Mouse (Mus musculus) cerebellum, adult 9-11 months (tissue): ENCODE measurements around the gene Zc3h7b.
A peak's percentile ranks its signal among the peaks of the same experiment; 100 is the strongest.

Experiments used
- DNase-seq: peaks from one replicate; pipeline ENCODE4 v3.0.0; 2022

Gene Zc3h7b

DNA sequence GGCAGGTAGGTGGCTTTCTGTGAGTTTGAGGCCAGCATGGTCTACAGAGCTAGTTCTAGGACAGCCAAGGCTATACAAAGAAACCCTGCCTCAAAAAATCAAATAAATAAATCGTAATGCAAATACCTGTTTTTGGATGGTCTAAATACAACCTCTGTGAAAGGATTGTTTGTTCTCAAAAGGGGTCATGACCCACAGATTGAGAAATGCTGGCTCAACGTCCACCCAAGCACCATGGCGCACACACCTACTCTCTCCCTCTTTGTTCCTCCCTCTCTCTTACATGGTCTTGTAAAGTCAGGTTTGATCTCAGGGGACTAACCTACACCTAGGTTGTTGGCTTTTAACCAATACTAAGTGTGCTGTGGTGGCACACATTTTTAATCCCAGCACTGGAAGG lies 77.8 kb downstream of the Zc3h7b start:
- DNase-seq: no peak

DNA sequence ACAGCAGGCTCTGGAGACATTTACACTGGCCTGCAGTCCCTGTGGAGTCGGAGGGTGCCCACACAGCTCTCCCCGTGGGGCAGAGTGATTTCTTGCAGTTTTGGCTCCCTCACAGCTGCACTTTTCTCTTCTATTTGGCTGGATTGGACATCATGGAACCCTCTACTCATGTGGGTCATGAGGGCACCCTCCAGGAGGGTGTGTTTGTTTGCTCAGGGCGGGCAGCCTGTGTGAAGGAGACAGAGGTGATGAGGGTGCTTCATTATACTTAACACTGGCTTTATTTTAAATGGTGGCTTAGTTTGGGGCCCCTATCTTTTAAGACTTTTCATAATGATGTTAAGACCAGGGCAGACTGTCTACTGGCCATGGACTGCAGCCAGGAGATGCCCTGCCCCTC lies 80.0 kb downstream of the Zc3h7b start:
- no peak for DNase-seq

DNA sequence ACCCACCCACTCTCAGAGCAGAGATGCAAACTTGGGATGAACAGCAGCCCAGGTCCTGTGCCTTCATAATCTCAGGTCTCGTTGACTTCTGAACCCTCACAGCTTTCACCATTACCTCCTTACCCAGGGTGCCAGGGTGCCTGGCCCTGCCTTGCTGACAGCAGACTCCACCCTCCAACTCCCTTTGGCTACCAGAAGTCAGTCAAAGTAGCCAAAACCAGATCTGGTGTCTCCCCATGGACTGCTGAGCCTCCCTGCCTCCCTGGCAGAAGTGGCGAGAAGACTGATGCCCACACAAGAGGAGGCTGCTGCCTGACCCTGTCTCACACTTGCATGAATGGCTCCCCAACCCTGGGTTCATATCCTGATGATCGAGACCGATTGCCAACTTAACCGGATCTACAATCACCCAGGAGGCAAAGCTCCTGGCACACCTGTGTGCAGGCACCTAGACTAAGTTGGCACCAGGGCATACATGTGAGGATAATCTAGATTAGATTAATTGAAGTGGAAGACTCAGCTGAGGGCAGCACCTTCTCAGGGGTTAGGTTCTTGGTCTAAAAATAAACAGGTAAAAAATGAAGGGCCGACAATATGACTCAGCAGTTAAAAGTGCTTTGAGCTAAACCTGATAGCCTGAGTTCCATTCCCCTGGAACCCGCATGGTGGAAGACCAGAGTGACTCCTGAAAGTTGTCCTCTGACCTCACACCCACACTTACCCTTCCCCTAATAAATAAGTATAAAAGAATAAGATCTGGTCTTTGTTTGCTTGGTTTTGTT lies 83.8 kb downstream of the Zc3h7b start:
- peak; percentile 25 for DNase-seq

DNA sequence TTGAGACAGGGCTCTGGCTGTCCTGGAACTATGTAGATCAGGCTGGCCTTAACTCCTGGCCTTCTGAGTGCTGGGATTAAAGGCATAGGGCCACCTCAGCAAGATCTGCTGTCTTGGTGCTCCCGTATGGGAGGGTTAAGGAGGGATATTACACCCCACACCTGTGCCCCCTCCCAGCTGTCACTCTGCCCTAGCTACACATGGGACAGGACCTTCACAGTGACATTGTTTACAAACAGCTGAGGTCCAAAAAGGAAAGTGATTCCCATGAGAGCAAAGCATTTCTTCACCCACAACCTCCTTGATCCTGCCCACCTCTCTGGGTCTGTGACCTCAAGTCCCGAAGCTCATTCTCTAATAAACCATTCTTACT lies 84.3 kb downstream of the Zc3h7b start:
- peak; percentile 20 for DNase-seq

DNA sequence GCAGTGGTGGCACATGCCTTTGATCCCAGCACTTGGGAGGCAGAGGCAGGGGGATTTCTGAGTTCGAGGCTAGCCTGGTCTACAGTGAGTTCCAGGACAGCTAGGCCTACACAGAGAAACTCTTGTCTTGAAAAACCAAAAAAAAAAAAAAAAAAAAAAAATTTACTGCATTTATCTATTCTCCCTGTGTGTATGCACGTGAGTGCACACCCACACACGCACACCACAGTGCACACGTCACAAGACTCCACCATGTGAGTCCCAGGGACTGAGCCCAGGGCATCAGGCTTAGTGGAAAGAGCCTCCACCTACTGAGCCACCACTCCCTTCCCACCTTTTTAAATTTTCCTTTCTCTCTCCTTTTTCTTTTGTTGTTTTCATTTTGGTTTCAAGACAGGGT lies 85.7 kb downstream of the Zc3h7b start:
- peak; percentile 24 for DNase-seq

DNA sequence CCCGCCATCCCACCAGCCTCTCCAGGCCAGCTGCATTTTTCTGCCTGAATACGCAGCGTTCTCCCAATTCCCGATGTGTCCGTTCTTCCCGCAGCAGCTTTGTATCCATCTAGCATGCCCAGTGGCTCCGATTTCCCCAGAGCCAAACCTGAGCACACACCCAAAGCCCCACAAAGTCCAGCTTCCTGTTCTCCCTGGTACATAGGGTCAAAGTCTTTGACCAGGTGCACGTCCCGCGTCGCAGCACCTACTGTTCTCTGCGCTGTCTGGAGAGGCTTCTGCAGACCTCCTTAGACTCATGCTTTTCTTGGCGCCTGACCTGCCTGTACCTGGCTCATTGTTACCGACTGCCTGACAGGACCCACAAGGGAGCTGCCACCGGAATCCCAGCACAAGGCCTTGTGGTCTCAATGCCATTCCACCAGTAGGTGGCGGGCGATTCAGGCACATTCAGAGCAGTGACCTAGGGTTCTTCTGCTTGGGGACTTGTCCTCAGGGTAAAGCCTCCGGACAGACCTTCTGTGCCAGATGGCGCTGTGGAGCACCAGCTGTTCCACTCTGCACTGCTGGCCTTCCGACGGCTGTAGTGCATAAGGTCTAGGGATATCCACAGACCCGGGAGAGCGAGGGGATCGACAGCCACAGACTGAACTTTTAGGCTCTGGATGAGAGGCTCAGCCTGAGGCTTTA lies 86.4 kb downstream of the Zc3h7b start:
- peak; percentile 93 for DNase-seq

DNA sequence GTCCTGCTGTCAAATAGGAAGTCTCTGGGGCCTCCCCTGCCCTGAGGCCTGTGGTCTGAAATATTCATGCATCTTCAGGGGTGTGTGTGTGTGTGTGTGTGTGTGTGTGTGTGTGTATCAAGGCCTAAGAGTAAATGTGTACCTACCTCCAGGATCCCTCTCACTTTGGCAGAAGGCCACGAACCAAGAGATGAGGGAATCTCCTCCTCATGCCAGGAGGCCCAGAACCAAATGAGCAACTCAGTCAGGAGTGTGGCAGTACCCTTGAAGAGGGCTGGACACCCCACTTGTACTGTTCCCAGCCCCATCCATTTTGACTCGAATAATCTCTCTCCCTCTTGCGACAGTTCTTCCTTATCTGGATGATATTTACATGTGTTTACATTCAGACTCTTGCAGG lies 87.4 kb downstream of the Zc3h7b start:
- peak; percentile 65 for DNase-seq

DNA sequence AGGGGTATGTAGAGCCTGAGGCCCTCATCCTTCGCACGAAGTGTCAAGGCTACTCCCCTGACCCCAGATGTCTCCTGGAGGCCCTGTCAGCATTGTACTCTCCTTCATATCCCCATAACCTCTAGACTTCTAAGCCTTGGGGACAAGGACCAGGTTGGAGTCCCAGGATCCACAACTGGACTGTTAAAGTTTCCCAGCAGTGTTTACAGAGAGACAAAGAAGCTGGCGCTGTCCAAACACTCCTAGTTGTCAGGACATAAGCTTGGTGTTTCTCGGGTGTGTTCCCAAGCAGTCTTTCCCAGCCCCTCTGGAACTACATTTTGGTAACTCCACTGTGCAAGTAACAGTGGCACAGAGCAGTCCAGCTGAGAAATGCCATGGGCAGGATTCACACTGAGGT lies 88.6 kb downstream of the Zc3h7b start:
- peak; percentile 24 for DNase-seq

DNA sequence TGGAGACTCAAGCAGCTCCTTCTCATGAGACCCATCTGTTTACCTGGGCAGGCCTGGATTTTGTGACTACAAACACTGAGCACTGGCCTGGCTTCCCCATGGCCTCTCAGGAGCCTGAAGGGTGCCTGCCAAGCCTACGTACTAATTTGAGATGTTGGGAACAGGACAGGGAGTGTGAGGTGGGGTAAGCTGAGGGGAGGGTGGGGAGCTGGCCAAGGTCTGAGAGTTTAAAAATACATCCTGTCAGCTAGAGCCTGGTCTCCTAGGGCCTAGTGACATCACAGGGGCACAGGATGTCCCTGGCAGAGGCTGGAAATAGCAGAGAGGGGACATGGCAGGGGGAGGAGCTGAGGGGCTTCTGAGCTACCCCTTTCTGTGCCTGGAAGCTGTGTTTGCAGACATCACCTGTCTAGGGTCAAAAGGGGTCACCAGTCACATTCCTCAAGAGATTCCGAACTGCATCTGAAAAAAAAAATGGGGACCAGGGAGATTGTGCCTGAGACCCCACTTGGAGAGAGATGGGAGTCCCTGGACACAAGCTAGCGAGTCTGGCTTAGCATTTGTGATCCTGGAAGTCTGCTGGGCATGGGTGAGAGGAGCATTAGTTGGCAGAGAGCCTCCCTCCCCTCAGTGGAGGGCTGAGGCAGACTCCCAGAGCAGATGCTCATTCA lies 89.4 kb downstream of the Zc3h7b start:
- DNase-seq: peak; percentile 70

DNA sequence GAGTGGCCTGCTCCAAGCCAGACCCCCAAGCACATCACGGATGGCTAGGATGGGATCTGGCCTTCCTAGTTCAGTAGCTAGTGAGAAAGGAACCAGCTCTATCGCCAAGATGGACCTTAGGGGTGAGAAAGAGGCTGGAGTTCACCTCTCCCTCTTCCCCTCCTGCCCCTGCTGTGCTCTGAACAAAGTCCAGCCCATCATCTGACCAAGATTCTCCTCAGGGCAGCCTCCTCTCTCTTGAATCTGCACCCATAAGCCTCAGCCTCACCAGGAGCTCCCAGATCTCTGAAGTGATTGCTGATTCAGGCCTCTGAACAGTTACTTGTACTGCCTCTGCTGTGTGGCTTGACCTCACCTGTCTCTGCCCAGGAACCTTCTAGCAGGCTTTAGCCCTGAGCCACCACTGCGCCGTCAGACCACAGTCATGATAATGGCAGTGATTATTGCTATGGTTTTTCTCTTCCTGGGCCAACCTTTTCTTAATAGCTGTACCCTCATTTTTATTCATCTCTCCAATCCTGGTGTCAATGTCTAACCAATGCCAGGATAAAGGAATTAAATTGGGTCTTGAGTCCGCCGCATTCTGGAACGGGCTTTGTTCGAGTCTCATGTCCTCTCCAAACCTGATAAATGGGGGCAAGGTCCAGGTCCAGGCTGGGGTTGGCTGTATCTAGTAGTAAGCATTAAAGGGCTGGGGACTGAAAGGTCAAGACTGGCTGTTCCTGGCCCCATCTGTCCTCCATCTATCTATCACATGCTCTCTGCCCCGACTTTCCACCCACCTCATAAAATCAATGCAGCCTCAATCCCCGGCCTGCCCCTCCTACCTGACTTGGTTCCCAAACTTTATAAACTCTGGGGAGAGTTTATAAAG lies 90.4 kb downstream of the Zc3h7b start:
- DNase-seq: peak; percentile 55

DNA sequence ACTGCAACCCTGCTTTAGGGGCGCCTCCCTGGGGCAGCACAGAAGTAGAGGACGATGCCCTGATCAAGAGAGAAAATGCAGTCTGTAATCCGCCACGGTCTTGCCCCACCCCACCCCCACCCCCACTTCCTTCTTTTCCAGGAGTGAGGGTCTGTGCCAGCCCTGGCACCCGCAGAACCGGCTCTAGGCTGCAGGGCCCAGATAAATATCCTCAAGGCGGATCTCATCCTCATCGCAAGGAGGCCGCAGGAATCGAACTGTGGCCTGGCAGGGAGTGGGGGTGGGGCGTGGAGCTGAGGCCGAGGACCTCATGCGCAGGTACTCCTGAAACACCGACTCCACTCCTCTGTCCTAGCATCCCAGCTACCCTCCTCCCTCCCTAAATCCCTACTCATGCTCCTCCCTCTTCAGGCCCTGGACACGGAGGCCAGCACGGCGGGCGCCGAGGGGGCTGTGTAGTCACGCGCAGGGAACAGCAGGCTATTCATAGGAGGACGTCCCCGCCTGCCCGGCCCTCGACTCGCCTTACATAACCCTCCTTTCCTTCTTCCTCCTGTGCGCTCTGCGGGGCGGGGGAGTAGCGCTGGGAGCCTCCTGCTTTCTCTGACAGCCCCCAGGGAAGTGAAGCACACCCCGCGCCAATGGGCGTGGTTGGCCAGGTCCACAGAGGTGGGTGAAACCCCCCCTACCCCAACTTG lies 91.4 kb downstream of the Zc3h7b start:
- peak; percentile 96 for DNase-seq

DNA sequence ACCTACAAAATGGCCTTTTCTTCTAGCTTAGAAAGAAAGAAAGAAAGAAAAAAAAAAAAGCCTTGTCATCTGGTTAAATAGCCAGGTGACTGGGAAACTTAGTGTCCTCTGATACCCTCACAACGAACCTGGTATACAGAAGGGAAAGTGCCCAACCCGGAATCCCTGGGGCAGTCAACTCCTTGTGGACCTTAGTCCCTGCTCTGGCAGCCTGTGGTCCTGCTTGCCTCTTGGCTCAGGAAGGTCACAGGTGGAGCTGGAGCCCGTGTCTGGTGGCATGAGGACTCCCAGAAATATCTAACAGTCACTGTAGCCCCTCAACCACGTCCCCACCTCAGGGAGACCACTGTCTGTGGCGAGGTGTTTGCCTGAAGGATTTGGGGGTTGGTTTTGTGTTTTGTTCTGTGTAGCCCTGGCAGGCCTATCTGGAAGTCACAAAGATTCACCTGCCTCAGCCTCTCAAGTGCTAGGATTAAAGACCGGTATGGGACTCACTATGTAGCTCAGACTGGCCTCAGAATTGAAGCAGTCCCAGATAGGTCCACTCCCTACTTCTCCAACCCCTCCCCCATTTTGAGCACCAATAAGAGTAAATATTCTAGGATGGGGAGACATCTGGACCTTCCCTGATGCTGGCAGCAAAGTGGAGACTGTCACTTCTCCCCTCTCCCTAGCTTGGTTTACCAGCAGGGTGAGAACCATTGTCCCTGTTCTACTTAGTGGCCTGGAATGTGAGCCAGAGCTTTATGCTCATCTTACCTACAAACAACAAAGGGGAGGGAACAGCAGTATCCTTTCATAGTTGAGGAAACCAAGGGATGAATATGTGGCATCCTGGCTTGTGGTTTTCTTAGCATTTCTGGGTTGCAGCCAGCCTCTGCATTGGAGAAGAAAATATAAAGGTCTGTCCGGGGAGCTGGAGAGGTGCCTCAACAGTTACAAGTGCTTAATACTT lies 92.4 kb downstream of the Zc3h7b start:
- DNase-seq: peak; percentile 70

DNA sequence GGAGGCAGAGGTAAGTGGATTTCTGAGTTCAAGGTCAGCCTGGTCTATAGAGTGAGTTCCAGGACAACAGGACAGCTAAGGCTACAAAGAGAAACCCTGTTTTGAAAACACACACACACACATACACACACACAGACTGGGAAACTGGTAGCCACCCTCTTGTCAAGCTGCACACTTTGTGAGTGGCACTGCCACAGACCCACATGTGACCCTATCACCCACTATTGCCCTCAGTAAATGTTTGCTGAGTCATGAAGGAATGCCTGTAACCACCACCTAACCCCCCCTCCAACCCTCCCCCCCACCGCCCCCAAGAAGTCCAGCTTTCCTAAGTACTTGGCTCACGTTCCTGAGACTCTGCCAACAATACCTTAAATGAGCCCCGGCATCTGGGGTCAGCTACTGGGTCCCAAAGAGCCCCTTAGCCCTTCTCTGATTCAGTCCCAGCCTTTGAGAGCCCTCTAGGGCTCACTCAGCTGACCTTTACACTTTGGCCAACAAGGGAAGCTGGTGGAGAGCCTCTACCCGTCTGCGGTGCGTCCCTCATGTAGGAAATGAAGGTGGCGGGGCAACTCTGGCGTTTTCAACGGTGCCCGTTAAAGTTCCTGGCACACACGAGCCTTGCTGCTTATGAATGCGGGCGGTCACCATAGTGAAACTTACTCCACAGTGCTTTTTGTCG lies 93.8 kb downstream of the Zc3h7b start:
- DNase-seq: peak; percentile 69

DNA sequence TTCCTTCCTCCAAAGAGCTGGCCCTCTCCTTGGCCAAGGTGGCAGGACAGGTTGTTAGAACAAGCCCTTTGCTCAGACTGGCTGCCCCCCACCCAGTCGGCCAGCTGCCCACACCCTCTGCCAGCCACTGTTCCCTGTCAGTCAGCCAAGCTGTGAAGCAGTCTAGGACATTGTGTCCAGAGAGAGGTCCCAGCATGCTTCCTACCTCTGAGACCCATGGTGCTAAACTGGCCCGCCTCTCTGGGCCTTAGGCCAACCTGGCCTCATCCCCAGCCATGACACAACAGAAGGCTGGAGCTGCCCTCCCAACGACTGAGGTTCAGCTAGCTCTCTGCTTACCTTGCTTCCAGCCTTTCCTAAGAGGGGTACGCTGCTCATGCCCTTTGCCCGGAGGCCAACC lies 94.8 kb downstream of the Zc3h7b start:
- peak; percentile 99 for DNase-seq

DNA sequence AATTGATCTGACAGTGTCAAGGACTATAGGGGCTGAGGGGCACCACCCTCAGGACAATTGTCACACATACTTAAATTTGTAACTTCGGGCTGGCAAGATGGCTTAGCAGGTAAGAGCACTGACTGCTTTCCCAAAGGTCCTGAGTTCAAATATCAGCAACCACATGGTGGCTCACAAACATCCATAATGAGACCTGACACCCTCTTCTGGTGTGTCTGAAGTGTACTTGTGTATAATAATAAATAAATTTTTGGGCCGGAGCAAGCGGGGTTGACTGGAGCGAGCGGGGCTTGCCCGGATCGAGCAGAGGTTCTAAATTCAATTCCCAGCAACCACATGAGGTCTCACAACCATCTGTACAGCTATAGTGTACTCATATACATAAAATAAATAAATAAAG lies 95.4 kb downstream of the Zc3h7b start:
- DNase-seq: peak; percentile 62

DNA sequence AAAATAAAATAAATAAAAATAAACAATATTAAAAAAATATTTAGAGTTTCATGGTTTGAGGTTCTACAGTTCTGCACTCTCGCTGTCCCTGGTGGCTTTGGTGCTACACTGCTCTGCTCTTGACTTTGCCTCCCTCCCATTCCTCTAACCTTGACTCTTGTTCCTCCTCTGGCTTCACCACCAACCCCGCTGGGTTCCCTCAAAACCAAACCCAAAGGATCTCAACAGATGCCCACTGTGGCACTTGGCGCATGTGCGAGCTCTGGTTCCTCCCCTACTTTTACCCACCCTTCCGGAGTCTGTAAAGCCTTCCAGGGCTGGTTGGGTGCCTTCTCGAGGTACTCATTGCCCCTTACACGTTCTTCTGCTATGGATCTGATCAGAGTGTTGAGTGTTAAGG lies 97.4 kb downstream of the Zc3h7b start:
- no peak for DNase-seq

DNA sequence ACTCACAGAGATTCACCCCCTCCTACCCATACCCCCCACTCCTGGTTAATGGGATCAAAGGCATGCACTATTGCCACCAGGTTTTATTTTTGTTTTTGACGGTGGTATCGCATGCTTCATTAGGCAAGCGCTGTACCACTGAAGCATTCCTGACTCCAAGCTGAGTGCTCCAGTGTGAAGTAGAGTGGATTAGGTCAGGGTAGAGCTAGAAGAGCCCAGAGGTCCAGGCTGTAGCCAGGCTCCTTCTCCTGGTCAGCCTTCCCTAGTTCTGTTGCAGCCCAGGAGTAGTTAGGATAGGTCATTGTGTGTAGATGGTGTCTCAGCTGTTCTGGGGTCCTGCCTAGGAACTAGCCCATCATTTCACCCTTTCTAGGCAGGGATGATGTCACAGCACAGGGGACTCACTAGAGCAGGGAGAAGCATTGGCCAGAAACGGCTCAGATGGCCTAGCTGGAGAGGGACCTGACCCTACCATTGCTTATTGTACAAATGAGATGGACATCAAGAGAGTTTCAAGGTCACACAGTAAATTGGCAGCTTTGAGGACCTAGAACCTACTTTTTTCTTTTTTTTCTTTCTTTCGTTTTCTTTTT lies 100.3 kb downstream of the Zc3h7b start:
- DNase-seq: no peak

DNA sequence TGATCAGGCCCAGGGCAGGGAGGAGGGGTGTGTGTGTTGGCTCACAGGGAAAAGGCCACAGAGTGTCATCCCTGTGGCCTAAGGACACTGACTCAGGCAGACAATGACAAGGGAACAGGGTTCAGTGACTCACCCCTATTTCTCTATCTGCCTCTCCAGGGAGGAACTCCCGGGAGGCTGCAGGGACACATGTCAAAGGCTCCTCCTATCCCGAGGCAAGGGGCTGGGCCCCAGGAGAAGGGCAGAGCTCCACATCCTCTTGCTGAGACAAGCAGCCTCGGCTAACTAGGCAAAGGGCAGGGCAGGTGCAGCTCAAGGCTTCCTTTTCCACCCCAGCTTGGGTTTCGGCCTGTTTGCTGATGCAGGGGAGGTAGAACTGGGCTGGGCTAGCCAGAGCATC lies 100.9 kb downstream of the Zc3h7b start:
- DNase-seq: peak; percentile 50
